In genomic region chr2:38510120-38510519, GRCm38 (mm10) we compare ENCODE assay signal across 8 mouse cellular contexts. TPM values are rescaled to one million over a fixed set of nuclear protein-coding genes. Genes with fewer than 3 reads are reported as not detected.
DNase-seq lines count a peak whose midpoint lies in the region; ATAC-seq and TF ChIP-seq lines count a peak whose summit lies in the region.

No protein-coding gene starts in this region.

- DNase-seq in midbrain, embryonic 10.5 days (ENCODE audit: low spot score) = no peak
- DNase-seq in cerebellum, adult 11-12 months = peak; percentile 61
- DNase-seq in layer of hippocampus, postnatal 14 days (ENCODE audit: low spot score in 2 of 2) = peak; percentile 65 to 73
- DNase-seq in stomach, postnatal 0 days (ENCODE audit: low spot score) = no peak
- no peak for DNase-seq in urinary bladder, postnatal 25 days (ENCODE audit: low spot score)

- H3K4me3 ChIP-seq in midbrain, embryonic 16.5 days (ENCODE audit: low read depth, low read length) = no peak overlapping the region
- no peak overlapping the region for H3K4me3 ChIP-seq in midbrain, embryonic 10.5 days
- no peak overlapping the region for H3K4me3 ChIP-seq in stomach, postnatal 0 days (ENCODE audit: low read depth, low read length)
- H3K4me3 ChIP-seq in intestine, embryonic 16.5 days (ENCODE audit: low read length) = no peak overlapping the region

- TF ChIP-seq EP300 in stomach, postnatal 0 days (optimal IDR thresholded peaks at IDR 0.05) = no peak

- H3K4me1 ChIP-seq in midbrain, embryonic 16.5 days (ENCODE audit: control insufficient read depth, insufficient read depth, low read length) = peaks cover 11% of the 10 kb centered on the region; the same call in 1 of the 2 replicates
- H3K4me1 ChIP-seq in midbrain, embryonic 10.5 days = peaks cover 41% of the 10 kb centered on the region
- peaks cover 3% of the 10 kb centered on the region for H3K4me1 ChIP-seq in stomach, postnatal 0 days (replicated peaks; ENCODE audit: control insufficient read depth, insufficient read depth)
- H3K4me1 ChIP-seq in intestine, embryonic 16.5 days (ENCODE audit: control insufficient read depth, insufficient read depth, low read length) = peaks cover 21% of the 10 kb centered on the region

- no peaks in the 10 kb centered on the region for H3K9me3 ChIP-seq in midbrain, embryonic 16.5 days (replicated peaks; ENCODE audit: control insufficient read depth, low read length, poor library complexity, severe bottlenecking)
- no peaks in the 10 kb centered on the region for H3K9me3 ChIP-seq in midbrain, embryonic 10.5 days (replicated peaks)
- no peaks in the 10 kb centered on the region for H3K9me3 ChIP-seq in stomach, postnatal 0 days (ENCODE audit: control insufficient read depth, low read length)
- no peaks in the 10 kb centered on the region for H3K9me3 ChIP-seq in intestine, embryonic 16.5 days (ENCODE audit: control insufficient read depth, low read length)

- no peak overlapping the region for H3K9ac ChIP-seq in midbrain, embryonic 16.5 days (ENCODE audit: low read depth, low read length)
- no peak overlapping the region for H3K9ac ChIP-seq in stomach, postnatal 0 days (ENCODE audit: low read length)
- no peak overlapping the region for H3K9ac ChIP-seq in intestine, embryonic 16.5 days (ENCODE audit: low read depth, low read length)

- no peak overlapping the region for H3K4me2 ChIP-seq in midbrain, embryonic 16.5 days (ENCODE audit: low read length)
- H3K4me2 ChIP-seq in stomach, postnatal 0 days (replicated peaks; ENCODE audit: low read depth) = no peak overlapping the region
- H3K4me2 ChIP-seq in intestine, embryonic 16.5 days (ENCODE audit: low read depth, low read length) = no peak overlapping the region

- no peaks in the 10 kb centered on the region for H3K36me3 ChIP-seq in midbrain, embryonic 16.5 days (ENCODE audit: control insufficient read depth, insufficient read depth, low read length)
- H3K36me3 ChIP-seq in midbrain, embryonic 10.5 days = no peaks in the 10 kb centered on the region
- no peaks in the 10 kb centered on the region for H3K36me3 ChIP-seq in stomach, postnatal 0 days (ENCODE audit: control insufficient read depth, insufficient read depth, low read length)
- H3K36me3 ChIP-seq in intestine, embryonic 16.5 days (ENCODE audit: control insufficient read depth, insufficient read depth, low read length) = no peaks in the 10 kb centered on the region

- no peak overlapping the region for H3K27ac ChIP-seq in midbrain, embryonic 16.5 days (ENCODE audit: low read length)
- no peak overlapping the region for H3K27ac ChIP-seq in midbrain, embryonic 10.5 days (replicated peaks)
- no peak overlapping the region for H3K27ac ChIP-seq in stomach, postnatal 0 days (replicated peaks)
- H3K27ac ChIP-seq in intestine, embryonic 16.5 days (ENCODE audit: low read length) = no peak overlapping the region

- ATAC-seq in midbrain, embryonic 16.5 days = peak; percentile 25; the same call in 1 of the 2 replicates
- no peak for ATAC-seq in stomach, postnatal 0 days (ENCODE audit: low FRiP score, low TSS enrichment)
- ATAC-seq in intestine, embryonic 16.5 days = no peak
- ATAC-seq in inflammation-experienced regulatory T-cells, adult 6 months = no peak

- H3K27me3 ChIP-seq in midbrain, embryonic 16.5 days (ENCODE audit: control insufficient read depth, insufficient read depth, low read depth, low read length) = no peaks in the 10 kb centered on the region
- H3K27me3 ChIP-seq in midbrain, embryonic 10.5 days (ENCODE audit: low read depth, poor library complexity, severe bottlenecking) = peaks cover 13% of the 10 kb centered on the region; the same call in 1 of the 2 replicates
- no peaks in the 10 kb centered on the region for H3K27me3 ChIP-seq in stomach, postnatal 0 days (ENCODE audit: control insufficient read depth, insufficient read depth, low read length)
- H3K27me3 ChIP-seq in intestine, embryonic 16.5 days (replicated peaks; ENCODE audit: control insufficient read depth, insufficient read depth, low read length) = no peaks in the 10 kb centered on the region

- TF ChIP-seq CTCF in stomach, postnatal 0 days (IDR thresholded peaks at IDR 0.05; ENCODE audit: low read depth) = peak; percentile 42; the same call in 1 of the 2 replicates

- WGBS in midbrain, embryonic 16.5 days = 73% methylated on average over 1 of the region's 1 CpGs
- 97% methylated on average over 1 of the region's 1 CpGs for WGBS in midbrain, embryonic 10.5 days
- WGBS in stomach, postnatal 0 days = 58% methylated on average over 1 of the region's 1 CpGs
- 97% methylated on average over 1 of the region's 1 CpGs for WGBS in intestine, embryonic 16.5 days

RNA-seq across cellular contexts. Expression of gene Nek6, which starts 1.3 kb away (rescaled TPM):
- polyA plus RNA-seq in midbrain, embryonic 16.5 days (2015; fragmentation: Nextera tagmentation; extraction: Ambion mirVana) = 52.3 and 56.8 TPM in 2 replicates
- 87.4 and 96.9 TPM in 2 replicates for polyA plus RNA-seq in midbrain, embryonic 10.5 days (2016; fragmentation: Nextera tagmentation; extraction: Ambion mirVana)
- total RNA-seq in layer of hippocampus, postnatal 14 days (2021) = 10 to 100 TPM; 50.3 to 53.0 TPM
- 43.7 and 43.8 TPM in 2 replicates for polyA plus RNA-seq in stomach, postnatal 0 days (2015; fragmentation: Nextera tagmentation; extraction: Ambion mirVana)
- 124 and 128 TPM in 2 replicates for polyA plus RNA-seq in intestine, embryonic 16.5 days (2015; fragmentation: Nextera tagmentation; extraction: Ambion mirVana)
- polyA plus RNA-seq in inflammation-experienced regulatory T-cells, adult 6 months (2017; shearing (Covaris generic)) = 1 to 10 TPM; 3.0 to 6.2 (median 3.7) TPM

Comparison
In these comparisons a context has a peak if more than half of its experiments do, and no peak if none do; other contexts are left out.
1. DNase-seq: peak in cerebellum, adult 11-12 months (single experiment) and layer of hippocampus, postnatal 14 days (2 of 2); none in midbrain, embryonic 10.5 days (single experiment), stomach, postnatal 0 days (single experiment) and urinary bladder, postnatal 25 days (single experiment).